Mouse (Mus musculus): ENCODE results near the gene Uts2r. TPM values are rescaled to one million over a fixed set of nuclear protein-coding genes. Genes with fewer than 3 reads are reported as not detected.

Gene Uts2r
- total and polyA plus RNA-seq, 3 experiments: not detected

DNA sequence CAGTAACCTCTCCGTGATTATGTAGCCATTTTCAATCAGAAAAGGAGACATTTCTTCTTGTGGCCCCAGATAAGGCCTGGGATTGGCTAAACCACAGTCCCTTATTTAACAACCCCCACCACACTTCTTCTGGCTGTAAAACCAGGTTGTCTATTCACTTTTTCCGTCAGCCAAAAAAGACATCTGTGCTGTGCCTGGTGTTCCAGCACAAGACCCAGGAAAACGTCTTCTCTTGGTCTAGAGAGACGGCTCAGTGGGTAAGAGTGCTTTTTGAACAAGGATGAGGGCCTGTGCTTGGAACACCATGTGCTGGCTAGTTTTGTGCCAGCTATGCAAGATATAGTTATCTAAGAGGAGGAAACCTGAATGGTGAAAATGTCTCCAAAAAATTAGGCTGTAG lies 36.6 kb upstream of the Uts2r start:
- no peak for TF ChIP-seq TCF12 (IDR thresholded peaks at IDR 0.05; ENCODE audit: low read depth, low read length)
- 0 out of 2 replicates have a peak, but pooled peaks have one; percentile 31 for TF ChIP-seq RCOR1 (IDR thresholded peaks at IDR 0.05; ENCODE audit: low read depth, low read length)
- no peak for TF ChIP-seq GABPA (IDR thresholded peaks at IDR 0.05; ENCODE audit: low read depth, low read length)
- no peak for TF ChIP-seq MXI1 (IDR thresholded peaks at IDR 0.05; ENCODE audit: low read depth, low read length)
- TF ChIP-seq HCFC1 (IDR thresholded peaks at IDR 0.05; ENCODE audit: low read depth, low read length): no peak
- no peak for TF ChIP-seq ZC3H11A (IDR thresholded peaks at IDR 0.05; ENCODE audit: low read depth, low read length)
- TF ChIP-seq TBP (IDR thresholded peaks at IDR 0.05; ENCODE audit: low read depth, low read length): no peak
- TF ChIP-seq ELF1 (IDR thresholded peaks at IDR 0.05; ENCODE audit: low read depth, low read length): no peak
- peaks cover 0 to 33% of the 10 kb centered on the region in 2 experiments; a peak in 2 of 4 replicates for H3K36me3 ChIP-seq (ENCODE audit: control insufficient read depth in 1 of 2, insufficient read depth in 2 of 2, low read length in 2 of 2)
- no peak overlapping the region for H3K4me3 ChIP-seq (ENCODE audit: control insufficient read depth in 1 of 2, insufficient read depth in 1 of 2, low read depth in 2 of 2, low read length in 2 of 2)
- H3K9me3 ChIP-seq (replicated peaks; ENCODE audit: insufficient read depth, low read length): no peaks in the 10 kb centered on the region
- H3K79me2 ChIP-seq (ENCODE audit: control insufficient read depth, insufficient read depth, low read length, poor library complexity): no peaks in the 10 kb centered on the region
- no peak overlapping the region for H3K9ac ChIP-seq (ENCODE audit: control insufficient read depth, low read depth, low read length, poor library complexity, severe bottlenecking)
- no peaks in the 10 kb centered on the region for H3K27me3 ChIP-seq (ENCODE audit: control insufficient read depth in 1 of 2, insufficient read depth in 2 of 2, low read length in 2 of 2)
- no peak overlapping the region for H3K27ac ChIP-seq (ENCODE audit: control insufficient read depth, low read depth, low read length)
- DNase-seq (ENCODE audit: low read depth, low spot score): no peak
- H3K4me1 ChIP-seq (ENCODE audit: control insufficient read depth in 1 of 2, insufficient read depth in 2 of 2, low read length in 2 of 2): peaks cover 17 to 32% of the 10 kb centered on the region in 2 experiments

DNA sequence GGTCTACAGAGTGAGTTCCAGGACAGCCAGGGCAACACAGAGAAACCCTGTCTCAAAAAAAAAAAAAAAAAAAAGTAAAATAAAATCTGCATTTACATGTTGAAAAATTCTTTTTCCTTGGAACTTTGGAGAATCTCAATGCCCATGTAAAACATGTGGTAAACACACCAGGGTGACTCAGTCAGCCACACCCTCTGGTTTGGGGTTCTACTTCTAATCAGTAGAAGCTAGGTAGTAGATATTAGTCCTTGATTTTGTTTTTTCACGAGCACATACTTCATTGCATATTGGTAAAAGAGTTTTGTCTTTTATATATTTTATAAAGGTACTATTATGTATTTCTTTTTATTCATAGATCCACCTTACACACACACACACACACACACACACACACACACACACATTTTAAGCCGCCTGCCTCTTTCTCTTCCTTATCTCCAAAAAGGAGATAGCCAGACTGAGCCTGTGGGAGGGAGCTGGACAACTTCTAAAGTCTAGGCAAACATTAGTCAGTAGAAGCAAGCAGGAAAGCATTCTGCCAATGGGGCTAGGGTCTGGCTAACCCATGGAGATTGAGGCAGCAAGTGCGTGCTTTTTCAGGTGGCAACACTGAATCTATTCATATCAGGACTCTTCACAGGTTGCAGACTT lies 34.4 kb upstream of the Uts2r start:
- H3K4me3 ChIP-seq (ENCODE audit: control insufficient read depth in 1 of 2, insufficient read depth in 1 of 2, low read depth in 2 of 2, low read length in 2 of 2): no peak overlapping the region
- H3K9me3 ChIP-seq (replicated peaks; ENCODE audit: insufficient read depth, low read length): no peaks in the 10 kb centered on the region
- peaks cover 17 to 32% of the 10 kb centered on the region in 2 experiments for H3K4me1 ChIP-seq (ENCODE audit: control insufficient read depth in 1 of 2, insufficient read depth in 2 of 2, low read length in 2 of 2)
- peaks cover 0 to 33% of the 10 kb centered on the region in 2 experiments; a peak in 2 of 4 replicates for H3K36me3 ChIP-seq (ENCODE audit: control insufficient read depth in 1 of 2, insufficient read depth in 2 of 2, low read length in 2 of 2)
- no peak overlapping the region for H3K9ac ChIP-seq (ENCODE audit: control insufficient read depth, low read depth, low read length, poor library complexity, severe bottlenecking)
- no peaks in the 10 kb centered on the region for H3K79me2 ChIP-seq (ENCODE audit: control insufficient read depth, insufficient read depth, low read length, poor library complexity)
- DNase-seq (ENCODE audit: low read depth, low spot score): peak; percentile 70
- H3K27ac ChIP-seq (ENCODE audit: control insufficient read depth, low read depth, low read length): peak overlapping the region; percentile 23
- peaks cover 0 to 2% of the 10 kb centered on the region in 2 experiments; a peak in 1 of 4 replicates for H3K27me3 ChIP-seq (ENCODE audit: control insufficient read depth in 1 of 2, insufficient read depth in 2 of 2, low read length in 2 of 2)
- TF ChIP-seq RCOR1 (IDR thresholded peaks at IDR 0.05; ENCODE audit: low read depth, low read length) (peak; percentile 73), MYC (IDR thresholded peaks at IDR 0.05; ENCODE audit: low read depth, low read length) (no peak), MAZ (IDR thresholded peaks at IDR 0.05; ENCODE audit: low read depth, low read length) (peak; percentile 34; the same call in 1 of the 2 replicates), ETS1 (IDR thresholded peaks at IDR 0.05; ENCODE audit: low read depth, low read length) (0 out of 2 replicates have a peak, but pooled peaks have one; percentile 35), TAL1 (IDR thresholded peaks at IDR 0.05; ENCODE audit: low read length) (peak; percentile 11; the same call in 1 of the 2 replicates), MAFK (IDR thresholded peaks at IDR 0.05; ENCODE audit: borderline replicate concordance, low read depth, low read length) (0 out of 2 replicates have a peak, but pooled peaks have one; percentile 11), HCFC1 (IDR thresholded peaks at IDR 0.05; ENCODE audit: low read depth, low read length) (0 out of 2 replicates have a peak, but pooled peaks have one; percentile 16), UBTF (IDR thresholded peaks at IDR 0.05; ENCODE audit: borderline replicate concordance, insufficient read depth, low read depth, low read length) (no peak), POLR2AphosphoS5 (IDR thresholded peaks at IDR 0.05; ENCODE audit: borderline replicate concordance, low read depth, low read length) (no peak), JUND (IDR thresholded peaks at IDR 0.05; ENCODE audit: low read depth, low read length) (no peak), E2F4 (IDR thresholded peaks at IDR 0.05; ENCODE audit: borderline replicate concordance, low read depth, low read length) (no peak), RAD21 (IDR thresholded peaks at IDR 0.05; ENCODE audit: low read depth, low read length) (no peak; the same call in 1 of the 2 replicates), POLR2AphosphoS2 (IDR thresholded peaks at IDR 0.05; ENCODE audit: low read length) (no peak), KAT2A (conservative IDR thresholded peaks at IDR 0.05; ENCODE audit: low read depth, low read length) (no peak), POLR2A (IDR thresholded peaks at IDR 0.05; ENCODE audit: control insufficient read depth in 1 of 2, insufficient read depth in 1 of 2, low read depth in 1 of 2, low read length in 2 of 2, poor library complexity in 1 of 2) (no peak), MEF2A (IDR thresholded peaks at IDR 0.05; ENCODE audit: extremely low read depth, insufficient replicate concordance, low read depth, low read length, poor library complexity, severe bottlenecking) (no peak), USF2 (IDR thresholded peaks at IDR 0.05; ENCODE audit: borderline replicate concordance in 1 of 2, insufficient read depth in 1 of 2, low read depth in 1 of 2, low read length in 2 of 2) (no peak), TBP (IDR thresholded peaks at IDR 0.05; ENCODE audit: low read depth, low read length) (no peak), ELF1 (IDR thresholded peaks at IDR 0.05; ENCODE audit: low read depth, low read length) (no peak), SIN3A (IDR thresholded peaks at IDR 0.05; ENCODE audit: low read length) (peak; percentile 44; the same call in 1 of the 2 replicates), ZKSCAN1 (IDR thresholded peaks at IDR 0.05; ENCODE audit: low read depth, low read length) (no peak), CHD1 (IDR thresholded peaks at IDR 0.05; ENCODE audit: low read depth, low read length) (no peak), ZNF384 (IDR thresholded peaks at IDR 0.05; ENCODE audit: low read depth, low read length) (peak; percentile 53), NRF1 (IDR thresholded peaks at IDR 0.05; ENCODE audit: insufficient read depth, low read depth, low read length, poor library complexity, severe bottlenecking) (no peak)
